Mouse (Mus musculus) neutrophil, adult 65 days (primary cell): ENCODE results near the gene Serpinb9c. TPM values are rescaled to one million over a fixed set of nuclear protein-coding genes. Genes with fewer than 3 reads are reported as not detected.

ENCODE experiments used
- total RNA-seq: library from RNA; stranded (reverse); gene quantifications from 2 replicates; pipeline ENCODE4 v1.2.4, GENCODE M21; 2023

Gene Serpinb9c
- not detected in 2 replicates for total RNA-seq

GRCm38 (mm10) chr13:33159642-33160041 lies at the start of gene Serpinb9c:
TSS of gene Serpinb9c (minus strand) at chr13:33159742.

GRCm38 (mm10) chr13:33192659-33193058 lies 33.1 kb upstream of the Serpinb9c start, which contains the start of gene Serpinb9d:
TSS of gene Serpinb9d (plus strand) at chr13:33192959.

Other genes starting within 250 kb of the Serpinb9c start
- not detected in 2 replicates for gene Serpinb6b, start 194.5 kb downstream of the Serpinb9c start, total RNA-seq
- 0.23 and 0.25 TPM in 2 replicates for gene Serpinb9, start 156.5 kb downstream of the Serpinb9c start, total RNA-seq
- not detected in 2 replicates for gene Serpinb9b, start 132.3 kb downstream of the Serpinb9c start, total RNA-seq
- gene Serpinb1b, start 81.2 kb downstream of the Serpinb9c start, total RNA-seq, result not detected in 2 replicates
- gene Serpinb9d, start 33.2 kb upstream of the Serpinb9c start, total RNA-seq, result not detected in 2 replicates
- not detected in 2 replicates for gene Serpinb9e, start 89.9 kb upstream of the Serpinb9c start, total RNA-seq
- gene Serpinb9f, start 164.3 kb upstream of the Serpinb9c start, total RNA-seq, result not detected in 2 replicates
- gene Gm11397, start 236.0 kb upstream of the Serpinb9c start, total RNA-seq, result not detected in 2 replicates